Mouse (Mus musculus): ENCODE measurements at regions not wholly inside any gene's neighbourhood (a gene's known extent, or its start where the extent isn't known, plus 50 kb on each side); places are given as distances from the start of the nearest gene placed in this dataset.

- DNase-seq (ENCODE audit: low read depth), result no peak
Measured at GRCm38 (mm10) chr3:34231593-34232328, 150.6 kb upstream of the Dnajc19 start.

- no peak for DNase-seq (ENCODE audit: low read depth)
Measured at GRCm38 (mm10) chr3:34222291-34222690, 141.2 kb upstream of the Dnajc19 start.

GRCm38 (mm10) chr3:34219741-34220310, 138.7 kb upstream of the Dnajc19 start:
- no peak for DNase-seq (ENCODE audit: low read depth)

- no peak for DNase-seq (ENCODE audit: low read depth)
Measured at GRCm38 (mm10) chr3:34219096-34219495, 138.0 kb upstream of the Dnajc19 start.

GRCm38 (mm10) chr3:34217911-34218310, 136.8 kb upstream of the Dnajc19 start:
- DNase-seq (ENCODE audit: low read depth), result no peak

- DNase-seq (ENCODE audit: low read depth), result no peak
Measured at GRCm38 (mm10) chr3:34214233-34214632, 133.1 kb upstream of the Dnajc19 start.

- DNase-seq (ENCODE audit: low read depth), result no peak
Measured at GRCm38 (mm10) chr3:34206454-34206853, 125.3 kb upstream of the Dnajc19 start.

GRCm38 (mm10) chr3:34198228-34198627, 117.1 kb upstream of the Dnajc19 start:
- DNase-seq (ENCODE audit: low read depth), result no peak

GRCm38 (mm10) chr3:34197163-34197455, 116.0 kb upstream of the Dnajc19 start:
- no peak for DNase-seq (ENCODE audit: low read depth)

- DNase-seq (ENCODE audit: low read depth), result no peak
Measured at GRCm38 (mm10) chr3:34196451-34197162, 115.5 kb upstream of the Dnajc19 start.

- DNase-seq (ENCODE audit: low read depth), result no peak
Measured at GRCm38 (mm10) chr3:34195729-34196450, 114.8 kb upstream of the Dnajc19 start.

- DNase-seq (ENCODE audit: low read depth), result no peak
Measured at GRCm38 (mm10) chr3:34173416-34174097, 92.4 kb upstream of the Dnajc19 start.

GRCm38 (mm10) chr3:34172899-34173298, 91.8 kb upstream of the Dnajc19 start:
- no peak for DNase-seq (ENCODE audit: low read depth)

- DNase-seq (ENCODE audit: low read depth), result no peak
Measured at GRCm38 (mm10) chr3:34171893-34172292, 90.8 kb upstream of the Dnajc19 start.

GRCm38 (mm10) chr3:34168087-34168486, 87.0 kb upstream of the Dnajc19 start:
- no peak for DNase-seq (ENCODE audit: low read depth)

- no peak for DNase-seq (ENCODE audit: low read depth)
Measured at GRCm38 (mm10) chr3:34150036-34150435, 68.9 kb upstream of the Dnajc19 start.

GRCm38 (mm10) chr3:34143652-34144051, 62.5 kb upstream of the Dnajc19 start:
- DNase-seq (ENCODE audit: low read depth), result no peak

- DNase-seq (ENCODE audit: low read depth), result no peak
Measured at GRCm38 (mm10) chr3:34139227-34139626, 58.1 kb upstream of the Dnajc19 start.

- no peak for DNase-seq (ENCODE audit: low read depth)
Measured at GRCm38 (mm10) chr3:34137984-34138383, 56.9 kb upstream of the Dnajc19 start.

- DNase-seq (ENCODE audit: low read depth), result no peak
Measured at GRCm38 (mm10) chr3:34136385-34136784, 55.3 kb upstream of the Dnajc19 start.
